Mouse (Mus musculus) intestine, postnatal 0 days (tissue): ENCODE results near the gene Dmap1. TPM values are rescaled to one million over a fixed set of nuclear protein-coding genes. Genes with fewer than 3 reads are reported as not detected.

Source experiments
- ATAC-seq: fragments of 200-750 bp; cut with Nextera tagmentation; 2 replicates; pipeline ENCODE4 v1.8.0; 2017; ENCODE audit warnings: mild to moderate bottlenecking, moderate TSS enrichment, moderate library complexity
- H3K27ac ChIP-seq: fragments of 300-500 bp; sonication (generic); 2 replicates; pipeline ENCODE4 v1.5.1; 2014; ENCODE audit warnings: mild to moderate bottlenecking, low read depth, low read length, moderate library complexity
- H3K27me3 ChIP-seq: fragments of 300-500 bp; sonication (generic); replicated peaks from 2 replicates; pipeline ENCODE4 v1.6.1; 2014; ENCODE audit warnings: low read length, mixed read lengths; ENCODE audit not compliant: control insufficient read depth, insufficient read depth
- H3K36me3 ChIP-seq: fragments of 300-500 bp; sonication (generic); 2 replicates; pipeline ENCODE4 v1.6.1; 2014; ENCODE audit warnings: mild to moderate bottlenecking, moderate library complexity; ENCODE audit not compliant: control insufficient read depth, insufficient read depth
- H3K4me1 ChIP-seq: fragments of 300-500 bp; sonication (generic); replicated peaks from 2 replicates; pipeline ENCODE4 v1.6.1; 2014; ENCODE audit warnings: antibody characterized with exemption, low read length, mixed read lengths; ENCODE audit not compliant: control insufficient read depth, insufficient read depth
- H3K4me2 ChIP-seq: fragments of 300-500 bp; sonication (generic); replicated peaks from 2 replicates; pipeline ENCODE4 v1.6.1; 2014; ENCODE audit warnings: low read depth, mild to moderate bottlenecking, moderate library complexity
- H3K4me3 ChIP-seq: fragments of 300-500 bp; sonication (generic); 2 replicates; pipeline ENCODE4 v1.5.1; 2014; ENCODE audit warnings: low read depth, low read length
- H3K9ac ChIP-seq: fragments of 300-500 bp; sonication (generic); 2 replicates; pipeline ENCODE4 v1.6.1; 2014; ENCODE audit warnings: mild to moderate bottlenecking, low read depth, low read length
- H3K9me3 ChIP-seq: fragments of 300-500 bp; sonication (generic); 2 replicates; pipeline ENCODE4 v1.6.1; 2016; ENCODE audit warnings: mixed run types; ENCODE audit not compliant: control insufficient read depth
- CTCF ChIP-seq: sonication (generic); IDR thresholded peaks from 2 replicates; pipeline ENCODE4 v1.5.1; 2016; ENCODE audit warnings: low read depth, mild to moderate bottlenecking, control low read depth, antibody characterized with exemption, moderate library complexity
- WGBS: fragments of 180-500 bp; shearing (Covaris S2); extraction: QIAGEN DNeasy Blood & Tissue Kit; methylation state at CpG from one replicate; pipeline ENCODE4 v1.1.7; 2014; 5-methylcytosine and 5-hydroxymethylcytosine counted together
- polyA plus RNA-seq: library from polyadenylated mRNA; unstranded; fragments of >200 nt; fragmentation: Nextera tagmentation; extraction: Ambion mirVana; gene quantifications from 2 replicates; pipeline ENCODE4 v1.2.1, GENCODE M21; 2015

Gene Dmap1
- polyA plus RNA-seq, 1 experiment from 2014 or later, result 22.7 TPM

GRCm38 (mm10) chr4:117630053-117630670 lies 51.9 kb downstream of the Dmap1 start:
- H3K4me3 ChIP-seq, result no peak overlapping the region
- 41% methylated on average over 6 of the region's 6 CpGs for WGBS
- no peaks in the 10 kb centered on the region for H3K27me3 ChIP-seq
- H3K4me2 ChIP-seq, result no peak overlapping the region
- no peak overlapping the region for H3K9ac ChIP-seq
- H3K27ac ChIP-seq, result 0 out of 2 replicates have a peak overlapping the region, but pooled peaks have one; percentile 0
- no peaks in the 10 kb centered on the region for H3K9me3 ChIP-seq
- H3K4me1 ChIP-seq, result peaks cover 7% of the 10 kb centered on the region
- no peak; the same call in 1 of the 2 replicates for TF ChIP-seq CTCF
- no peaks in the 10 kb centered on the region; the same call in 1 of the 2 replicates for H3K36me3 ChIP-seq
- peak; percentile 72 for ATAC-seq

- WGBS, result 48% methylated on average over 1 of the region's 1 CpGs
- Histone ChIP-seq H3K4me2 (no peak overlapping the region), H3K27ac (no peak overlapping the region), H3K27me3 (no peaks in the 10 kb centered on the region), H3K4me3 (no peak overlapping the region), H3K4me1 (peaks cover 1% of the 10 kb centered on the region), H3K9me3 (no peaks in the 10 kb centered on the region), H3K9ac (no peak overlapping the region), H3K36me3 (peaks cover 8% of the 10 kb centered on the region; the same call in 1 of the 2 replicates)
- peak; percentile 61 for TF ChIP-seq CTCF
- ATAC-seq, result no peak
Measured at GRCm38 (mm10) chr4:117628464-117628863, 53.6 kb downstream of the Dmap1 start.

Other genes starting within 250 kb of the Dmap1 start
- gene Rnf220, start 185.2 kb downstream of the Dmap1 start, polyA plus RNA-seq, result 35.6 and 35.9 TPM in 2 replicates
- 46.3 and 54.7 TPM in 2 replicates for gene Eri3, start 131.9 kb downstream of the Dmap1 start, polyA plus RNA-seq
- not detected in 2 replicates for gene Gm12845, start 42.1 kb upstream of the Dmap1 start, polyA plus RNA-seq
- gene Klf17, start 83.4 kb upstream of the Dmap1 start, polyA plus RNA-seq, result not detected in 2 replicates
- 4.9 and 5.8 TPM in 2 replicates for gene Slc6a9, start 152.2 kb upstream of the Dmap1 start, polyA plus RNA-seq
- 0.64 and 0.80 TPM in 2 replicates for gene Ccdc24, start 190.3 kb upstream of the Dmap1 start, polyA plus RNA-seq
- gene B4galt2, start 201.2 kb upstream of the Dmap1 start, polyA plus RNA-seq, result 8.7 and 8.9 TPM in 2 replicates
- 441 and 442 TPM in 2 replicates for gene Atp6v0b, start 205.1 kb upstream of the Dmap1 start, polyA plus RNA-seq
- 5.0 and 5.5 TPM in 2 replicates for gene Dph2, start 209.8 kb upstream of the Dmap1 start, polyA plus RNA-seq
- 15.8 and 18.2 TPM in 2 replicates for gene Ipo13, start 232.7 kb upstream of the Dmap1 start, polyA plus RNA-seq
- gene Artn, start 247.5 kb upstream of the Dmap1 start, polyA plus RNA-seq, result 1.2 and 1.3 TPM in 2 replicates